8 mouse cellular contexts compared by ENCODE assay signal in the genomic region with DNA sequence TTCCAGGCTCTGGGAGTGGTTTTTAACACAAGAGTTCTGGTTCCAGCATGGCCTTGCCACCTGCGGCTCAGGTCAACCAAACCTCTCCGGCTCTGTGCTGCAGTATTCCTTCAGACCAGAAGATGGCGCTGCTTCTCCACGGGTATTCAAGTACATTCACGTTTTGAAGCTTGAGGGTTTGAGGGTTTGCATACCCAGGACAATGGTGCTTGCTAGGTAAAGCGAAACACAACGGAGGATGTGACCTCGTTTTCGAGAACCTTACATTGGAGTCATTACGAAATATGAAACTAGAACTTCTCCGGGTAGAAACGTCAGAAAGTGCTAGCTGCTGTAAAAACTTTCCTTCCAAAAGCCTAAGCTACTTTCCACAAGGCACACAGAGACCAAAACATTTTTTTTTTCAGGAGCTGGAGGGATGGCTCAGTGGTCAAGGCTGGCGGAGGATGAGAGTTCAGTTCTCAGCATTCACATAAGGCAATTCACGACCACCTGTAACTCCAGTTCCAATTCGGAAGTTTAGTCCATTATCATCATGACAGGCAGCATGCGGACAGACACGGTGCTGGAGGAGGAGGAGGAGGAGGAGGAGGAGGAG. TPM values are rescaled to one million over a fixed set of nuclear protein-coding genes. Genes with fewer than 3 reads are reported as not detected.
DNase-seq lines count a peak whose midpoint lies in the region; ATAC-seq and TF ChIP-seq lines count a peak whose summit lies in the region.

No protein-coding gene starts in this region.

- H3K9ac ChIP-seq in hindbrain, embryonic 13.5 days = 0 out of 2 replicates have a peak overlapping the region, but pooled peaks have one; percentile 46

- no peak overlapping the region for H3K27ac ChIP-seq in hindbrain, embryonic 13.5 days

- TF ChIP-seq CTCF in Patski (IDR thresholded peaks at IDR 0.05) = peak; percentile 89

- peaks cover 11% of the 10 kb centered on the region for H3K4me1 ChIP-seq in hindbrain, embryonic 13.5 days (replicated peaks)

- CTCF ChIA-PET in Patski (lab: Charles Lee) = interaction anchor here (0.7 to 2.5 kb wide), 10 partner anchors 9 to 236 kb away, joined by 3 to 22 read pairs (median 3); a partner anchor contains a TSS

- H3K36me3 ChIP-seq in hindbrain, embryonic 13.5 days = no peaks in the 10 kb centered on the region

- DNase-seq in Patski (ENCODE audit: low read depth, low spot score) = peak; percentile 27
- peak; percentile 94 to 97 for DNase-seq in cerebellum, postnatal 14 days
- DNase-seq in frontal cortex, postnatal 14 days (ENCODE audit: low spot score in 2 of 2) = peak; percentile 61 to 80
- peak; percentile 70 to 93 for DNase-seq in layer of hippocampus, postnatal 25 days (ENCODE audit: extremely low spot score in 1 of 2, low spot score in 1 of 2)
- DNase-seq in lung, postnatal 36 days = peak; percentile 94
- DNase-seq in retina, postnatal 1 day = peak; percentile 91
- peak; percentile 92 for DNase-seq in thymus, postnatal 4 days

- peak overlapping the region; percentile 48 for H3K4me2 ChIP-seq in hindbrain, embryonic 13.5 days

- H3K4me3 ChIP-seq in hindbrain, embryonic 13.5 days = peak overlapping the region; percentile 22; the same call in 1 of the 2 replicates

- no peaks in the 10 kb centered on the region for H3K9me3 ChIP-seq in hindbrain, embryonic 13.5 days

- POLR2A ChIA-PET in Patski (lab: Charles Lee) = interaction anchor here (1.3 kb wide), 1 partner anchor 230 kb away, joined by 4 read pairs; no protein-coding TSS in a partner anchor

- 1% methylated on average over 17 of the region's 17 CpGs for WGBS in hindbrain, embryonic 13.5 days

- no peaks in the 10 kb centered on the region for H3K27me3 ChIP-seq in Patski
- 0 out of 2 replicates have a peak, but pooled peaks cover 2% of the 10 kb centered on the region for H3K27me3 ChIP-seq in hindbrain, embryonic 13.5 days

- in situ Hi-C loops in Patski (cut with MboI; ENCODE audit: low pct_unique_long_range_greater_than_20kb) = loop anchor here (5.0 to 25.0 kb wide), 2 partner anchors 445 to 855 kb away; no protein-coding TSS in a partner anchor

- ATAC-seq in Patski = no peak
- ATAC-seq in hindbrain, embryonic 13.5 days (ENCODE audit: low FRiP score) = 0 out of 2 replicates have a peak, but pooled peaks have one; percentile 32

RNA-seq across cellular contexts. Expression of a gene that starts 19.5 kb away (rescaled TPM):
- 150 TPM for polyA plus RNA-seq in Patski (2021)
- polyA plus RNA-seq in hindbrain, embryonic 13.5 days (2015; fragmentation: Nextera tagmentation; extraction: Ambion mirVana) = 50.6 and 51.1 TPM in 2 replicates
- total RNA-seq in layer of hippocampus, postnatal 25 days (2021) = 100 to 1,000 TPM; 435 to 462 TPM

RNA-seq across cellular contexts. Expression of a gene that starts 47.0 kb away (rescaled TPM):
- not detected for polyA plus RNA-seq in Patski (2021)
- polyA plus RNA-seq in hindbrain, embryonic 13.5 days (2015; fragmentation: Nextera tagmentation; extraction: Ambion mirVana) = 0.10 and 0.23 TPM in 2 replicates
- total RNA-seq in layer of hippocampus, postnatal 25 days (2021) = not detected

Comparison
In these comparisons a context has a peak if more than half of its experiments do, and no peak if none do; other contexts are left out.
1. DNase-seq: peak in every context shown above with its lines; median percentile 96 in cerebellum, postnatal 14 days; 94 in lung, postnatal 36 days; 92 in thymus, postnatal 4 days; 91 in retina, postnatal 1 day; 82 in layer of hippocampus, postnatal 25 days; 70 in frontal cortex, postnatal 14 days; 27 in Patski.